Mouse (Mus musculus) megakaryocyte, adult 5-6 weeks (primary cell): Measurements from ENCODE around the gene Drg1. TPM values are rescaled to one million over a fixed set of nuclear protein-coding genes. Genes with fewer than 3 reads are reported as not detected.
A peak's percentile ranks its signal among the peaks of the same experiment; 100 is the strongest.
"Not testable (repeated sequence)": the region's sequence is repeated elsewhere in the genome, so short reads cannot be mapped to it uniquely, and the experiment has no call there.

ENCODE experiments used
- ATAC-seq: 2 replicates; pipeline ENCODE4 v1.8.0; 2016; ENCODE audit warnings: mild to moderate bottlenecking, inconsistent platforms; ENCODE audit not compliant: poor library complexity, severe bottlenecking
- total RNA-seq, 2 experiments: library from RNA; stranded (forward) in 1 of 2; stranded (reverse) in 1 of 2; fragments of 153-499, 151-499 nt in 1 of 2; fragments of 221-1000, 200-1000 nt in 1 of 2; gene quantifications; 2 replicates each; pipeline versions ENCODE4 v1.2.3 to v1.2.4; 2015 to 2017

Gene Drg1
- total RNA-seq, 2 experiments from 2014 or later = 124 to 137 TPM

DNA sequence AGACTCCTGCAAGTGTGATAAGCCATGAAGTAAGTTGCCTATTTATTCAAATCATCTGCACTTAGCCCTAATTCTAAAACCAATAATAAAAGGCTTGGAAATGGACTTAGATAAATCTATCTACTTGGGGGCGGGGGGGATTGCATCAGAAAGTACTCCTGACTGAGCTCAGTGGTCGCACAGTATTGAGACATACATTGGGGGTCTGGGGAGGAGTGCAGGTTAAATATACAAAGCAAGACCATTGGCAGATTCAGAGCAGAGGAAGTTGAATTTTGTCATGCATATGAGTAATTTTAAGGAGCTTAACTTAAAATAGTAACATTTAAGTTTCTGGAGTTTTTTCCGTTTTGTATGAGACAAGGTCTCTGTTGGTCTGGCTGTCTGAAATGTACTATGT lies 34.0 kb downstream of the Drg1 start:
- no peak for ATAC-seq

DNA sequence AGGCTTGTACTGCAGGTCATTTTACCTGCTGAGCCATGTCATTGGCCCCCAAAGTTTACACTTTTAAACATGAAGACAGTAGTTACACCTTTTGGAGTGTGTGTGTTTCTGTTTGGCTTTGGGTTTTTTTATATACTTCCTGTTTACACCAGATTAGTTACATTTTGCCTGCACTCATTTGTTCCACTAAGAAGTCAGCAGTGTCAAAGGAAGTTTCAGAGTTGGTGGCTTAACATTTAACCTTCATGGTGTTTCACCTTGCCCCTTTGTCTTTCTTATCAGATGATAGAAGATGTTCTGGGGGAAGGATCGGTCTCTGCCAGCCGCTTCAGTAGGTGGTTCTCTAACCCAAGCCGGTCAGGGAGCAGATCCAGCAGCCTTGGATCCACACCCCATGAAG lies 39.1 kb downstream of the Drg1 start:
- no peak for ATAC-seq

DNA sequence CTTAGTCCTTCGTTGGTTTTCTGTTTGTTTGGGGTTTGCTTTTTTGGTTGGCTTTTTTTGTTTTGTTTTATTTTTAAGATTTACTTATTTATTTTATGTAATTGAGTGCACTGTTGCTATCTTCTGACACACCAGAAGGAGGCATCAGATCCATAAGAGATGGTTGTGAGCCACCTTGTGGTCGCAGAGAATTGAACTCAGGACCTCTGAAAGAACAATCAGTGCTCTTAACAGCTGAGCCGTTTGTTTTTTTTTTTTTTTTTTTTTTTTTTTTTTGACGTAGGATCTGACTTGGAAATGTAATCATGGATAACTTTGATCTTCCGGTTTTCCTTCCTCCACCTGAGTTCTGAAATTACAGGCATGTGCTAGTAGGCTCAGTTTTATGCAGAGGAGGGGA lies 43.1 kb downstream of the Drg1 start:
- no peak for ATAC-seq

- ATAC-seq = no peak
Observed at GRCm38 (mm10) chr11:3212526-3212925, 53.7 kb downstream of the Drg1 start.

DNA sequence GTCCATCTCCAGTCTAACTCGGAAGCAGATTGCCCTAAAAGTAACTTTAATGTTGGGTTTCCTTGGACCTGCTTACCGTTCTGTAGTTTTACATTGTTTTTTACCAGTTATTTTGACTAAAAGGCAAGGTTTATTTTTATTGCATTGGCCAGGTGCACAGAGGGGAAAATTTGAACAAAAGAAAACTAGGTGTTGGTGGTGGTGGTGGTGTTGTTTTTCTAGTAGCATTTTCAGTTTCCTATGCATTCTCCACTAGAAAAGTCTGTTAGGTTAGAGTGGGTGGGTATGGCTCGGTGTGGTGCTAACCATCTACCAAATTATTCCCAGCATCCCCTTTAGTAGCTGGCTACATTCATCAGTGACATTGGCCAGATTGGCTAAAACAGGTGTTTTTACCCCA lies 59.4 kb downstream of the Drg1 start:
- no peak for ATAC-seq

GRCm38 (mm10) chr11:3205207-3205606 lies 61.0 kb downstream of the Drg1 start:
- ATAC-seq = no peak

DNA sequence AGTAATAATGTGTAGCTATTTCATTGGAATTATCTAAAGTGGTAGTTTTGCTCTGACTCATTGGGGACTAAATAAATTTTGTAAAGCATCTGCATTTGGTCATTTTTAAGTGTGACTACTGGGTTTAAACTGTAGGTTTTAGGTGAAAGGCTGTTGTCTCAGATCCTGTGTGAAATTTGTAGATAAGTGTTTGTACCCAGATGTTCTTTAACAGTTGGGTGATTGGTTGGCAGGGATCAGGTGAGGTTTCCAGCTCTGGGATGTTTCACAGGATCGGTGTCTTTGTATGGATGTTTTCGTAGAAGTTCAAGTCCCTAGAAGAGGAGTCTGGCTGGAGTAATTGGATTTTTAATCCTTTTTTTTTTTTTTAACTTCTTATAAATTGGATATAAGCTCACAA lies 62.4 kb downstream of the Drg1 start:
- no peak for ATAC-seq

GRCm38 (mm10) chr11:3202781-3203441 lies 63.3 kb downstream of the Drg1 start:
- ATAC-seq = peak; percentile 8

- ATAC-seq = peak; percentile 43
Observed at GRCm38 (mm10) chr11:3202231-3202701, 63.9 kb downstream of the Drg1 start, which contains the start of gene Eif4enif1. TSS of gene Eif4enif1 (plus strand) at chr11:3202392.

GRCm38 (mm10) chr11:3201326-3202230 lies 64.6 kb downstream of the Drg1 start:
- ATAC-seq = peak; percentile 0; the same call in 1 of the 2 replicates

DNA sequence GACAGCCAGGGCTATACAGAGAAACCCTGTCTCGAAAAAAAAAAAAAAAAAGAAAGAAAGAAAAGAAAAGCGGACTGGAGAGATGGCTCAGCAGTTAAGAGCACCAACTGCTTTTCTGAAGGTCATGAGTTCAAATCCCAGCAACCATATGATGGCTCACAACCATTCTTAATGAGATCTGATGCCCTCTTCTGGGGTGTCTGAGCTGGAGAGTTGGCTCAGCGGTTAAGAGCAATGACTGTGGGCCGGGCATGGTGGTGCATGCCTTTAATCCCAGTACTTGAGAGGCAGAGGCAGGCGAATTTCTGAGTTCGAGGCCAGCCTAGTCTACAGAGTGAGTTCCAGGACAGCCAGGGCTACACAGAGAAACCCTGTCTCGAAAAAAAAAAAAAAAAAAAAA lies 65.6 kb downstream of the Drg1 start:
- not testable (repeated sequence) for ATAC-seq

DNA sequence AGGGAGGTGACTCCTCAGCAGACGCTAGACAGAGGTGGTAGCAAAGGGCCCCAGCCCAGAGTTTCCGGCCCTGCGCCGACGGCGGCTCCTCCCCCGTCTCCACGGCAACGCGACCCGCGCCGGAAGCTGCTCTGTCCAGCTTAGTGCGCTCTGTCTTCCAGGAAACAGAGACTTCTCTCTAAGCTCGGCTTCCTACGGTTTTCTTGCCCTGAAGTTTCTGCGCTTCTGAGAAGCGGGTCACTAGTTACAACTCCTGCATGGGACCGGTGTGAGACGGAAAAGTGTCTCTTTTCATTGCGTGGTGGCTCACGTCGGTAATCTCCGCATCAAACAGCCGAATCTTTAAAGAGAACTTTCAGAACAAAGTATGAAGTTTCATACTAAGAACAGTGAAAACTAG lies 72.9 kb downstream of the Drg1 start, which contains the start of gene Sfi1:
Gene Sfi1, minus strand, starts transcription at position 101 of the 400 bp plus-strand sequence.
- no peak for ATAC-seq

GRCm38 (mm10) chr11:3182707-3183106 lies 83.5 kb downstream of the Drg1 start:
- not testable (repeated sequence) for ATAC-seq

DNA sequence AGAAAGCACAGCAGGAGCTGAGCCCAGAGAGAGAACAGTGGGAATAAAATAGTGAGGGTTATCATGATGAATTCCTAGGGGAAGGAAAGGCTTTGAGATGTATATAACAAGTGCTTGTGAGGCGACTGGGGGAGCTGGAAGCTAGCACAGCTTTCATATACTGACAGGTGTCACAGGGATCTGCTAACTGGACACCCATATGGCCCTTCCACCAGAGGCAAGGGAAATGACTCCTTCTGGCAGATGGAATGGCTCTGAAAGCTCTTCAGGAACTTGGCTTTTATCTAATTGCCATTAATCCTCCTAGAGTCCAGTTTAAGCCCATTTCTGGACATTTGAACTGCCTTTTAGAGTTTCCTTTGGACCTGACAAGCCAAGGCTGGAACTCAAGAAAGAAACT lies 84.2 kb downstream of the Drg1 start:
- not testable (repeated sequence) for ATAC-seq

DNA sequence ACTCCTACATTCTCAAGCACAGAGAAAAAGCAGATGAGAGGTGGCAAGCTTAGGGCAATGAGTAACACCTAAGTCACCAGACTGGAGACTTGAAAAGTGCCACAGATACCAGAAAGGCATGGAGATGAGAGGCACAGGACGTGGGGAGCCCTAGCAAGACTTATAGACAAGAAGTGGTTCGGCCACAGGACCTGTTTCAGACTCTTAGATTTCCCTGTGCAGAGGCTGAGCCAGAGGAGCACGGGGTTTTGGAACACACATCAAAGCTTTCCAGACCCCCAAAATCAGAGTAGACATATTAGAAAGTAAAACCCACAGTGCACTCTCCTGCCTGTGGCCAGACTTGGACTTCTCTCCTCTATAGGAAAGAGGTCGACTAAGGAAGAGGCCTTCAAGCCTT lies 85.0 kb downstream of the Drg1 start:
- peak; percentile 12 for ATAC-seq

DNA sequence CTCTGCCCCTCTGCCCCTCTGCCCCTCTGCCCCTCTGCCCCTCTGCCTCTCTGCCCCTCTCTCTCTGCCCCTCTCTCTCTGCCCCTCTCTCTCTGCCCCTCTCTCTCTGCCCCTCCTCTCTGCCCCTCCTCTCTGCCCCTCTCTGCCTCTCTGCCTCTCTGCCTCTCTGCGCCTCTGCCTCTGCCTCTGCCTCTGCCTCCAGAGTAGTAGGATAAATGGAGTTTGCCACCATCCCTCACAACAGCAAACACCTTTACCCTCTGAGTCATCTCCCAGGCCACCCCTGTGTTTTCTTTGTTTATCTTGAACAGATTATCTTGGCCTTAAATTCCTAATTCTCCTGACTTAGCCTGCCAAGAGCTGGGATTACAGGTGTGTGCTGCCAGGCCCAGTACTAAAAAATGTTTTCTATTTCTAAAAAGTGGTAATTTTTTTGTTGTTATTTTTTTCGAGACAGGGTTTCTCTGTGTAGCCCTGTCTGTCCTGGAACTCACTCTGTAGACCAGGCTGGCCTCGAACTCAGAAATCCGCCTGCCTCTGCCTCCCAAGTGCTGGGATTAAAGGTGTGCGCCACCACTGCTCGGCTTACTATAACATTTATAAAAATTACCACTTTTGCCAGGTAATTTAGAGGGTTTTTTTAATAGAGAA lies 85.6 kb downstream of the Drg1 start:
- ATAC-seq = not testable (repeated sequence)

DNA sequence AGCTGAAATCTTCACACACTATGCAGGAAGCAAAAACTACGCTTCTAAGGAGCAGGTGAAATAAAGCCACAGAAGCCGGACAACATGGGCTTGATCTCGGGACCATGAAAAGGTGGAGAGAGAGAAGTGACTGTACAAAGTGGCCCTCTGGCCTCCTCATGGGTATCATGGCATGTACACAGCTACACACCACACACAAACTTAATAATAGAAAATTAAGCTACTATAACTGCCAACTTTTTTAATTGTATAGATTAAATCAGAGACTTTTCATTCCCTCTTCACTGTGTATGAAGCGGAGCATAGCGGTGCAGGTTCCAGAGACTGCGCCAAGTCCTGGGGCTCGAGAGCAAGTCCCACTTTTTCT lies 86.5 kb downstream of the Drg1 start:
- not testable (repeated sequence) for ATAC-seq

GRCm38 (mm10) chr11:3178968-3179725 lies 87.1 kb downstream of the Drg1 start:
- ATAC-seq = not testable (repeated sequence)

DNA sequence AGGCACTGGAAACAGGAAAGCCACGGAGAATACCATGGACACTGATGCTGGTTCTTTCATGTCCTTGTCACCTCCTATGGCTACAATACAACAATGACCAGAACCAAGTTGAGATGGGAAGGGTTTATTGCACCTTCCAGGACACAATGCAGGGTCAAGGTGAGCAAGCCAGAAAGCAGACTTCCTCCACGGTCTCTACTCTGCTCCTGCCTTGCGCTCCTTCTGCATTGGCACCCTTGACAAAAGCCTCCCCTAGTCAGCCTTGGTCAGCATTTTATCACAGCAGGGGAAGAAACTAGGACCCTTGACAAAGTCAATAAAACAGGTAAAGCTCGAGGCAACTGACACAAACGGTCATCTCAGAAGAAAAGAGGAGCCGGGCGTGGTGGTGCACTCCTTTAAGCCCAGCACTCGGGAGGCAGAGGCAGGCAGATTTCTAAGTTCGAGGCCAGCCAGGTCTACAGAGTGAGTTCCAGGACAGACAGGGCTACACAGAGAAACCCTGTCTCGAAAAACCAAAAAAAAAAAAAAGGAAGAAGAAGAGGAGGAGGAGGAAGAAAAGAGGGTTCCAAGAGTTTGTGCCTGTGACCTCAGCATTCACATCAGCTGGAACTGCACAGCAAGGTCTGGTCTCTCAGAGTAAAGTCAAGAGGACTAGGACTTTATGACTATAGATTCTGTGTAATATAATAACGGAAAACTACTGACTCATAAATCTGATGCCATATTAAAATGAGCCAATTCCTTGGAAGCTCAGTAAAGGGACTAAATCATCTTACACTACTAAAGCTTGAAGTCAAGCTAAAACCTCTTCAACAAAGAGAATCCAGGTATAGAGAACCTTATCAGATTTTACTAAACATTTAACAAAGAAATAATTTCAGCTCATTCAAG lies 92.5 kb downstream of the Drg1 start:
- peak; percentile 48 for ATAC-seq

DNA sequence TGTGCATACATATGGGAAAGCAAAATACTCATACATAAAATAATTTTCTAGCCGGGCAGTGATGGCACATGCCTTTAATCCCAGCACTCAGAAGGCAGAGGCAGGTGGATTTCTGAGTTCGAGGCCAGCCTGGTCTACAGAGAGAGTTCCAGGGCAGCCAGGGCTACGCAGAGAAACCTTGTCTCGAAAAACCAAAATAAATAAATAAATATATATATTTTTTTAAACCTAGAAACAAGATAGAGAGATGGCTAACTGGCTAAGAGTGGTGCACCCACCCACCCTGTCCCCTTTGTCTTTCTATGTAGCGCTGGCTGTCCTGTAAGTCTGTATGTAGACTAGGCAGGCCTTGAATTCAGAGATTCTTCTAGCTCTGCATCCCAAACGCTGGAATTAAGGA lies 93.7 kb downstream of the Drg1 start:
- not testable (repeated sequence) for ATAC-seq
